Mouse (Mus musculus): Measurements from ENCODE around the gene Ptar1. TPM values are rescaled to one million over a fixed set of nuclear protein-coding genes. Genes with fewer than 3 reads are reported as not detected.
A peak's percentile ranks its signal among the peaks of the same experiment; 100 is the strongest.

Ptar1 gene
- polyA plus RNA-seq (2014; fragmentation: Nextera tagmentation; extraction: Ambion mirVana), result 8.2 and 9.2 TPM in 2 replicates

DNA sequence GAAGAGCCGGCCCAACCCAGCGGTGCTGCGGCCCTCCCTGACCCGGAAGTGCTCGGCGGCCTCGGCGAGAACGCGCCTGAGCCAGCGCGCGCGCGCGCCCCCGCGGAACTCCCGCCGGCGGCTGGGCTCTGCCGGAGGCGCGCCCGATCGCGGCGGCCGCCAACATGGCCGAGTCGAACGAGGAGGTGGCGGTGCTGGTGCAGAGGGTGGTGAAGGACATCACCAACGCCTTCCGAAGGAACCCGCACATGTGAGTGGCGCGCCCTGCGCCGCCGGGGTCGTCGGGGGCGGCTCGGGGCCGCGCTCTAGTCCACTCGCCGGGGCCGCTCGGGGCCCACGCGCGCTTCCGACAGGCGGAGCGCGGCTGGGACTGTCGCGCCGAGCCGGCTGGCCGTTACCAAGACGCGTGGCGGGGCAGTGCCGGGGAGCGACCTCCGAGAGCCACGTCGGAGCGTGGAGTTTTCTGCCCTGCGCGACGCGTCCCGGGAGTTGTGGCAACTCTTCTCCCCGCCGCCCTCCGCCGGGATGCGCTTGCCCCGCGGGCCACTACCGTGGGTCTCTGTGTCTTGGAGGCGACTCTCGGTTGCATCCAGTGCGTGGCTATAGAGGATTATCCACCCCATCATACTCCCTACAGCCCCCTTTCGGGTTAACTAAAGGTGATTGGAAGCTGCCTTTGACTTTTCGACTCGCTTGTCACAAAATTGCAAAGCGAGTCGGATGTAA, at the start of gene Ptar1:
Ptar1 (plus strand) TSS at position 134 of the 726 bp plus-strand sequence.
- Histone ChIP-seq H3K36me3 (replicated peaks; ENCODE audit: control insufficient read depth, insufficient read depth, low read depth, low read length) (no peaks in the 10 kb centered on the region), H3K9ac (replicated peaks; ENCODE audit: low read length) (peak within 1 kb of the TSS; percentile 96), H3K4me2 (ENCODE audit: low read depth, low read length) (peak within 1 kb of the TSS; percentile 52), H3K4me1 (ENCODE audit: control insufficient read depth, insufficient read depth, low read length) (no peaks in the 10 kb centered on the region), H3K27me3 (ENCODE audit: control insufficient read depth, insufficient read depth, low read length) (no peaks in the 10 kb centered on the region), H3K27ac (replicated peaks; ENCODE audit: low read depth, low read length) (peak within 1 kb of the TSS; percentile 93), H3K4me3 (ENCODE audit: low read depth, low read length) (peak within 1 kb of the TSS; percentile 85), H3K9me3 (replicated peaks; ENCODE audit: control insufficient read depth, low read length) (no peaks in the 10 kb centered on the region)
- ATAC-seq (replicated peaks; ENCODE audit: insufficient number of reproducible peaks, low FRiP score, low TSS enrichment, low read depth) (peak; percentile 88), DNase-seq (ENCODE audit: low spot score) (peak; percentile 88)
- WGBS, result under 1% methylated on average over 93 of the region's 93 CpGs

DNA sequence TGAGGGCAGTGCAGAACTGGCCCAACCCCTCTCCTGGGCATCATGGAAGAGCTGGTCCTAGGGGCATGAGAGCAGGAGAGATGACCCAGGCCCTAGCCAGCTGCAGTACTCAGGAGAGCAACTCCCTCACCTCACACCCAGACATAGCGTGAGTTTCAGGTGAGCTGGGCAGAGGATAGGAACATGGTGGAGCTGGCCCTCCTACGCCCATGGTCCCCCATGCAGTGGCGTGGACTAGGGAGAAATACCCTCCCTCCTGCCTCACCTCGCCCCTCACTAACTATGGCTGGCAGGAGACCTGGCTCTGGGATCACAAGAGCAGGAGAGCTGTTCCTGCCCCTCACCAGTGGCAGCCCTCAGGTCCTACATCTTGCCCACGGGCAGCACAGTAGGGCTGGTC, 43.4 kb upstream of the Ptar1 start:
- 89% methylated on average over 5 of the region's 5 CpGs for WGBS
- Histone ChIP-seq H3K4me3 (ENCODE audit: low read depth, low read length) (no peak overlapping the region), H3K9ac (replicated peaks; ENCODE audit: low read length) (no peak overlapping the region), H3K27me3 (ENCODE audit: control insufficient read depth, insufficient read depth, low read length) (no peaks in the 10 kb centered on the region), H3K27ac (replicated peaks; ENCODE audit: low read depth, low read length) (no peak overlapping the region), H3K36me3 (replicated peaks; ENCODE audit: control insufficient read depth, insufficient read depth, low read depth, low read length) (no peaks in the 10 kb centered on the region), H3K9me3 (replicated peaks; ENCODE audit: control insufficient read depth, low read length) (no peaks in the 10 kb centered on the region), H3K4me1 (ENCODE audit: control insufficient read depth, insufficient read depth, low read length) (no peaks in the 10 kb centered on the region), H3K4me2 (ENCODE audit: low read depth, low read length) (no peak overlapping the region)
- ATAC-seq (replicated peaks; ENCODE audit: insufficient number of reproducible peaks, low FRiP score, low TSS enrichment, low read depth) (no peak), DNase-seq (ENCODE audit: low spot score) (no peak)

DNA sequence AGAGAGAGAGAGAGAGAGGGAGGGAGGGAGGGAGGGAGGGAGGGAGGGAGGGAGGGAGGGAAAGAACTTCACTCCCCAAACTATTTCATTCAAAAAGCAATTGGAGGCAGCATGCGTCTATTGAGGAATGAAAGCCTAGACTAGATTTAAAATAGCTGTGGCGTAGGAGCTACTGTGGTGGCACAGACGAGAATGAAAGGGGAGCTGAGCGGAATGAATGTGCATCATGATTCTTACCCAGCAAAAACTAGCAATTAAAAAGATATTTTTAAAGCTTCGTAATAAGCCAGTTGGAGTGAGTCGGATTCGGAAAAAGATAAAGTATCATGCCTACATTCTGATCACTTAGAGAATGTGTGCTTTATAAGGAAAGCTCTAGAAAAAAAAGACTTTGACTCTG, 41.9 kb upstream of the Ptar1 start:
- 81% methylated on average over 7 of the region's 7 CpGs for WGBS

DNA sequence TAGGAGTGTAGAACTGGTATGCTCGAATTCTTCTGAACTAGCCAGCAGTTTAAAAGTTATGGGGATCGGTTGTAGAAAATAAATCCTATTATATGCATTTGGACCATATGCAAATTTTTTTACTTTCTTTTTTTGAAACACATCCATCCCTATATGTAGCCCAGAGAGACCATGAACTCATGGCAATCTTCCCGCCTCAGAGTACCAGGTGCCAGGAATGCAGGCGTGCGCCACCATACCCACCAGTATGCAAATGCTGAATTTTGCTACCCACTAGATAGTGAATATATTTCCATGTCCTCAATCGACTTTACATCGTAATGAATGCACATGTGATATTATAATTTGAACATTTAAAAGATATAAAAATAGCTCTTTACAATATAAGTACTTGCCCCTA, 39.9 kb upstream of the Ptar1 start:
- H3K4me1 ChIP-seq (ENCODE audit: control insufficient read depth, insufficient read depth, low read length), result no peaks in the 10 kb centered on the region
- no peaks in the 10 kb centered on the region for H3K36me3 ChIP-seq (replicated peaks; ENCODE audit: control insufficient read depth, insufficient read depth, low read depth, low read length)
- ATAC-seq (replicated peaks; ENCODE audit: insufficient number of reproducible peaks, low FRiP score, low TSS enrichment, low read depth), result no peak
- H3K9me3 ChIP-seq (replicated peaks; ENCODE audit: control insufficient read depth, low read length), result no peaks in the 10 kb centered on the region
- no peak overlapping the region for H3K4me3 ChIP-seq (ENCODE audit: low read depth, low read length)
- 94% methylated on average over 7 of the region's 7 CpGs for WGBS
- no peaks in the 10 kb centered on the region for H3K27me3 ChIP-seq (ENCODE audit: control insufficient read depth, insufficient read depth, low read length)
- no peak overlapping the region for H3K4me2 ChIP-seq (ENCODE audit: low read depth, low read length)
- DNase-seq (ENCODE audit: low spot score), result no peak
- no peak overlapping the region for H3K27ac ChIP-seq (replicated peaks; ENCODE audit: low read depth, low read length)
- no peak overlapping the region for H3K9ac ChIP-seq (replicated peaks; ENCODE audit: low read length)

More for the DNA sequence above, 41.9 kb upstream of the Ptar1 start:
- H3K27ac ChIP-seq (replicated peaks; ENCODE audit: low read depth, low read length), result no peak overlapping the region
- DNase-seq (ENCODE audit: low spot score) (no peak), ATAC-seq (replicated peaks; ENCODE audit: insufficient number of reproducible peaks, low FRiP score, low TSS enrichment, low read depth) (no peak)
- H3K9ac ChIP-seq (replicated peaks; ENCODE audit: low read length), result no peak overlapping the region
- H3K4me3 ChIP-seq (ENCODE audit: low read depth, low read length), result no peak overlapping the region
- H3K4me1 ChIP-seq (ENCODE audit: control insufficient read depth, insufficient read depth, low read length), result no peaks in the 10 kb centered on the region
- no peaks in the 10 kb centered on the region for H3K36me3 ChIP-seq (replicated peaks; ENCODE audit: control insufficient read depth, insufficient read depth, low read depth, low read length)
- no peaks in the 10 kb centered on the region for H3K27me3 ChIP-seq (ENCODE audit: control insufficient read depth, insufficient read depth, low read length)
- no peak overlapping the region for H3K4me2 ChIP-seq (ENCODE audit: low read depth, low read length)
- H3K9me3 ChIP-seq (replicated peaks; ENCODE audit: control insufficient read depth, low read length), result no peaks in the 10 kb centered on the region

DNA sequence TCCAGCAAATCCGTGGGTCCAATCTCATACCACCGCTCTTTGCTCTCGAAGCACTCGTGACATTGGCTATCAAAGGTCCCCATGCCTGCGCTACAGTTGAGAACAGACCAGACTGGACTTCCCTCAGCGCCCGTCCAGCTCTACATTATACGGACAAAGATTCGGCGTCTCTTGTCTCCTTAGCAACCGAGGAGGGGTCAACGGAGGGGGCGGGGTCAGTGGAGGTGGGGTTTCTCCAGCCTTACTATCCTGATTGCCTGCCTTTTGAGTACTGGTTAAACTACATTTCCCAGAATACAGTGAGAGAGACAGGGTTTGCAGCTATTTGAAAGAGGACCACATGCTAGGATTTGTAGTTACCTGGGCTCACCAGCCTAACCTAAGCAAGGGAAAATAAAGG, 34.6 kb upstream of the Ptar1 start, which contains the start of gene 1700028P14Rik:
1700028P14Rik (minus strand) TSS at position 169 of the 400 bp plus-strand sequence.
- no peaks in the 10 kb centered on the region for H3K27me3 ChIP-seq (ENCODE audit: control insufficient read depth, insufficient read depth, low read length)
- WGBS, result 4% methylated on average over 13 of the region's 13 CpGs
- H3K4me2 ChIP-seq (ENCODE audit: low read depth, low read length), result peak within 1 kb of the TSS; percentile 40
- no peaks in the 10 kb centered on the region for H3K4me1 ChIP-seq (ENCODE audit: control insufficient read depth, insufficient read depth, low read length)
- ATAC-seq (replicated peaks; ENCODE audit: insufficient number of reproducible peaks, low FRiP score, low TSS enrichment, low read depth), result peak; percentile 87
- no peak within 1 kb of the TSS for H3K9ac ChIP-seq (replicated peaks; ENCODE audit: low read length)
- H3K4me3 ChIP-seq (ENCODE audit: low read depth, low read length), result no peak within 1 kb of the TSS; the same call in 1 of the 2 replicates
- no peaks in the 10 kb centered on the region for H3K36me3 ChIP-seq (replicated peaks; ENCODE audit: control insufficient read depth, insufficient read depth, low read depth, low read length)
- DNase-seq (ENCODE audit: low spot score), result peak; percentile 77
- H3K9me3 ChIP-seq (replicated peaks; ENCODE audit: control insufficient read depth, low read length), result no peaks in the 10 kb centered on the region
- no peak within 1 kb of the TSS for H3K27ac ChIP-seq (replicated peaks; ENCODE audit: low read depth, low read length)

DNA sequence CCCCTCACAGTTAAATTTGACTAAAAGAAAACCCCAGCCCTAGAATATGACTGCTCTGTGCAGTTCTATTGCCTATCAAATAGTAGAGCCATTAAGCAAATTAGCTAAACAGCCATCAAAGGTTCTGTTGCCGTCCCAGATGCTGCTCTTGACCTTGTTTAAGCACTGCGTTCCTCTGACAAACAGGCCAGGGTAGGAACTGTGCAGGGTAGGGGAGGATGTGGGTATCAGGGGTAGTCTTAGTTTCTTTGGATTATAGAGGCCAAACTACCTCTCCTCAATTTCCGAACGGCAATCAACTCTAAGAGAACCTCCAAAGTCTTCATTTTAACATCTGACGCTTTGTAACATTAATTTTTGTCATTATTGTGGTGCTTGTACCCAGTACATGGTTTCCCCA, 34.1 kb upstream of the Ptar1 start:
- Histone ChIP-seq H3K9ac (replicated peaks; ENCODE audit: low read length) (no peak overlapping the region), H3K27me3 (ENCODE audit: control insufficient read depth, insufficient read depth, low read length) (no peaks in the 10 kb centered on the region), H3K9me3 (replicated peaks; ENCODE audit: control insufficient read depth, low read length) (no peaks in the 10 kb centered on the region), H3K27ac (replicated peaks; ENCODE audit: low read depth, low read length) (no peak overlapping the region), H3K4me1 (ENCODE audit: control insufficient read depth, insufficient read depth, low read length) (no peaks in the 10 kb centered on the region), H3K4me3 (ENCODE audit: low read depth, low read length) (no peak overlapping the region), H3K4me2 (ENCODE audit: low read depth, low read length) (no peak overlapping the region), H3K36me3 (replicated peaks; ENCODE audit: control insufficient read depth, insufficient read depth, low read depth, low read length) (no peaks in the 10 kb centered on the region)
- ATAC-seq (replicated peaks; ENCODE audit: insufficient number of reproducible peaks, low FRiP score, low TSS enrichment, low read depth), result no peak
- DNase-seq (ENCODE audit: low spot score), result no peak
- WGBS, result 86% methylated on average over 5 of the region's 5 CpGs

DNA sequence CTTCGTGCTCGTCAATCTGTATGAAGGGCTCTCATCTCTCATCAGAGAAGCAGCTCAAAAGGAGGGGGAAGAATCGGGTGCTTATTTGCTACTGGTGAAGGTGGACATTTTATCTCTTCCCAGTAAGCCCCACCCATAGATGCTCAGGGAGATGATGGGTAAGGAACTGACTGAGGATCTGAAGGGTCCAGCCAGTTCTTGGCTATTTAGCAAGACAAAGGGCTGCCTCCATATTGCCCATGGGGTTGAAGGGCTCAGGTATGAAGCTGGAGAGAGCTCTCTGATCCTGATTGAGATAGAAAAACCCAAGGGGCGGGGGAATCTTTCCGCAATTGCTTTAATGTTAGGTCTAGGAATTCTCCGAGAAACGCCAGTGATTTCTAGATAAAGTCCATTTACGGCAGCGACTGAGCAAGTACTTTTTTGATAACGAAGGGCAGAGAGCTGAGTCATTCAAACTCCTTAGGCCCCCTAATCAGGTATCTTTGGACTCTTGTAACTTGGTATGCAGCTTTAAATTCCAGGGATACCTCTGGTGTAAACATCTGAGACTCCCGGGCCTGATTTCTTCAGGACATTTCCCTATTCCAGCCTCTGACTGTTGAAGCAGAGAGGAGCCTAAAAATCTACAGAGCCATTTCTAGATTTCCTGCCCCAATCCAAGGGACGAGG, 29.8 kb upstream of the Ptar1 start:
- ATAC-seq (replicated peaks; ENCODE audit: insufficient number of reproducible peaks, low FRiP score, low TSS enrichment, low read depth) (no peak), DNase-seq (ENCODE audit: low spot score) (no peak)
- Histone ChIP-seq H3K4me3 (ENCODE audit: low read depth, low read length) (no peak overlapping the region), H3K4me2 (ENCODE audit: low read depth, low read length) (no peak overlapping the region), H3K9ac (replicated peaks; ENCODE audit: low read length) (no peak overlapping the region), H3K36me3 (replicated peaks; ENCODE audit: control insufficient read depth, insufficient read depth, low read depth, low read length) (no peaks in the 10 kb centered on the region), H3K27me3 (ENCODE audit: control insufficient read depth, insufficient read depth, low read length) (no peaks in the 10 kb centered on the region), H3K4me1 (ENCODE audit: control insufficient read depth, insufficient read depth, low read length) (no peaks in the 10 kb centered on the region), H3K9me3 (replicated peaks; ENCODE audit: control insufficient read depth, low read length) (no peaks in the 10 kb centered on the region), H3K27ac (replicated peaks; ENCODE audit: low read depth, low read length) (no peak overlapping the region)
- WGBS, result 72% methylated on average over 12 of the region's 12 CpGs

DNA sequence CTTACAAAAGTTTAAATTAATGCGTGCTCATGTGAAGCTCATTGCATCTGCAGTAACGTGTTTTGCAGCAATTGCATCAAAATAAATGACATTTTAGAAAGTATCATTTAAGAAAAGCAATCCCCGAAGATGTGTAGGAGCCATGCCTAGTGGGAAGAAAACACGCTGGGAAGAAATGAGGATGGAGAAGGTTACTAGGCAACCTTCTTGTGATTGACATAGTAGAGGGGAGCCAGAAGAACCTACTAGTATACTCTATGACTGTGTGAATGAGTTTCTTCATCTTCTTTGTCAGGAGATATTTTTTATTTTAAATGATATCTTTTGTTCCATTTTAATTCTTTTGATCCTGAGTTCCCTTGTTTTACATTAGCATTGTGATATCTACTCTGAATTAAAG, 28.9 kb upstream of the Ptar1 start:
- Histone ChIP-seq H3K36me3 (replicated peaks; ENCODE audit: control insufficient read depth, insufficient read depth, low read depth, low read length) (no peaks in the 10 kb centered on the region), H3K27ac (replicated peaks; ENCODE audit: low read depth, low read length) (no peak overlapping the region), H3K9ac (replicated peaks; ENCODE audit: low read length) (no peak overlapping the region), H3K4me2 (ENCODE audit: low read depth, low read length) (no peak overlapping the region), H3K27me3 (ENCODE audit: control insufficient read depth, insufficient read depth, low read length) (no peaks in the 10 kb centered on the region), H3K9me3 (replicated peaks; ENCODE audit: control insufficient read depth, low read length) (no peaks in the 10 kb centered on the region), H3K4me1 (ENCODE audit: control insufficient read depth, insufficient read depth, low read length) (no peaks in the 10 kb centered on the region), H3K4me3 (ENCODE audit: low read depth, low read length) (no peak overlapping the region)
- ATAC-seq (replicated peaks; ENCODE audit: insufficient number of reproducible peaks, low FRiP score, low TSS enrichment, low read depth), result no peak
- no peak for DNase-seq (ENCODE audit: low spot score)
- WGBS, result 85% methylated on average over 4 of the region's 4 CpGs
